Mouse (Mus musculus) heart, postnatal 0 days (tissue): Measurements from ENCODE around the gene Xrcc2. TPM values are rescaled to one million over a fixed set of nuclear protein-coding genes. Genes with fewer than 3 reads are reported as not detected.
A peak's percentile ranks its signal among the peaks of the same experiment; 100 is the strongest.

Experiments
- ATAC-seq: fragments of 200-750 bp; cut with Nextera tagmentation; 2 replicates; pipeline ENCODE4 v1.8.0; 2017; ENCODE audit warnings: low read depth, moderate number of reproducible peaks, moderate library complexity; ENCODE audit not compliant: insufficient read depth
- DNase-seq: peaks from one replicate; pipeline ENCODE4 v3.0.0-alpha.2; 2016; ENCODE audit warnings: low spot score
- H3K27ac ChIP-seq: fragments of 300-500 bp; sonication (generic); 2 replicates; pipeline ENCODE4 v1.5.1; 2014; ENCODE audit warnings: low read depth, mild to moderate bottlenecking
- H3K27me3 ChIP-seq: fragments of 300-500 bp; sonication (generic); 2 replicates; pipeline ENCODE4 v1.6.1; 2014; ENCODE audit warnings: low read length, mixed read lengths; ENCODE audit not compliant: control insufficient read depth, insufficient read depth
- H3K36me3 ChIP-seq: fragments of 300-500 bp; sonication (generic); replicated peaks from 2 replicates; pipeline ENCODE4 v1.6.1; 2014; ENCODE audit warnings: low read length, mixed read lengths; ENCODE audit not compliant: control insufficient read depth, insufficient read depth
- H3K4me1 ChIP-seq: fragments of 300-500 bp; sonication (generic); 2 replicates; pipeline ENCODE4 v1.6.1; 2014; ENCODE audit warnings: antibody characterized with exemption; ENCODE audit not compliant: control insufficient read depth, insufficient read depth
- H3K4me2 ChIP-seq: fragments of 300-500 bp; sonication (generic); 2 replicates; pipeline ENCODE4 v1.6.1; 2014; ENCODE audit warnings: low read depth, mild to moderate bottlenecking, low read length, moderate library complexity
- H3K4me3 ChIP-seq: fragments of 300-500 bp; sonication (generic); 2 replicates; pipeline ENCODE4 v1.5.1; 2014; ENCODE audit warnings: low read depth, low read length
- H3K9ac ChIP-seq: fragments of 300-500 bp; sonication (generic); replicated peaks from 2 replicates; pipeline ENCODE4 v1.6.1; 2014; ENCODE audit warnings: low read depth, low read length, mixed read lengths
- H3K9me3 ChIP-seq: fragments of 300-500 bp; sonication (generic); replicated peaks from 2 replicates; pipeline ENCODE4 v1.6.1; 2016; ENCODE audit warnings: low read length; ENCODE audit not compliant: control insufficient read depth
- CTCF ChIP-seq: IDR thresholded peaks from 2 replicates; pipeline ENCODE4 v1.5.1; 2016; ENCODE audit warnings: antibody characterized with exemption, control low read depth, low read depth
- EP300 ChIP-seq: IDR thresholded peaks from 2 replicates; pipeline ENCODE4 v1.6.1; 2016; ENCODE audit warnings: antibody characterized with exemption, low read depth
- WGBS: fragments of 180-500 bp; shearing (Covaris S2); extraction: QIAGEN DNeasy Blood & Tissue Kit; methylation state at CpG from one replicate; pipeline ENCODE4 v1.1.7; 2014; 5-methylcytosine and 5-hydroxymethylcytosine counted together
- polyA plus RNA-seq: library from polyadenylated mRNA; unstranded; fragments of >200 nt; fragmentation: Nextera tagmentation; extraction: Ambion mirVana; gene quantifications from 2 replicates; pipeline ENCODE4 v1.2.1, GENCODE M21; 2015
- total RNA-seq: library from RNA; depleted of rRNA; stranded (reverse); fragments of >200 nt; gene quantifications from 2 replicates; pipeline ENCODE4 v1.2.3, GENCODE M21; 2014; ENCODE audit warnings: low replicate concordance

The Xrcc2 gene
- total and polyA plus RNA-seq, 2 experiments from 2014 or later, result 3.3 to 7.3 TPM

- H3K4me1 ChIP-seq, result no peaks in the 10 kb centered on the region
- no peak overlapping the region for H3K9ac ChIP-seq
- no peaks in the 10 kb centered on the region for H3K36me3 ChIP-seq
- no peaks in the 10 kb centered on the region for H3K27me3 ChIP-seq
- no peak for ATAC-seq
- H3K4me2 ChIP-seq, result no peak overlapping the region
- TF ChIP-seq CTCF (no peak), EP300 (no peak)
- no peak overlapping the region for H3K27ac ChIP-seq
- DNase-seq, result no peak
- WGBS, result 84% methylated on average over 9 of the region's 9 CpGs
- H3K4me3 ChIP-seq, result no peak overlapping the region
- H3K9me3 ChIP-seq, result no peaks in the 10 kb centered on the region
Measured at GRCm38 (mm10) chr5:25666684-25667083, 38.9 kb downstream of the Xrcc2 start.

GRCm38 (mm10) chr5:25666108-25666507 lies 39.5 kb downstream of the Xrcc2 start:
- TF ChIP-seq CTCF (no peak), EP300 (no peak)
- no peak for DNase-seq
- ATAC-seq, result no peak
- WGBS, result 56% methylated on average over 4 of the region's 4 CpGs
- Histone ChIP-seq H3K9me3 (no peaks in the 10 kb centered on the region), H3K4me1 (no peaks in the 10 kb centered on the region), H3K27me3 (no peaks in the 10 kb centered on the region), H3K27ac (no peak overlapping the region), H3K4me3 (no peak overlapping the region), H3K9ac (no peak overlapping the region), H3K36me3 (no peaks in the 10 kb centered on the region), H3K4me2 (no peak overlapping the region)

DNA sequence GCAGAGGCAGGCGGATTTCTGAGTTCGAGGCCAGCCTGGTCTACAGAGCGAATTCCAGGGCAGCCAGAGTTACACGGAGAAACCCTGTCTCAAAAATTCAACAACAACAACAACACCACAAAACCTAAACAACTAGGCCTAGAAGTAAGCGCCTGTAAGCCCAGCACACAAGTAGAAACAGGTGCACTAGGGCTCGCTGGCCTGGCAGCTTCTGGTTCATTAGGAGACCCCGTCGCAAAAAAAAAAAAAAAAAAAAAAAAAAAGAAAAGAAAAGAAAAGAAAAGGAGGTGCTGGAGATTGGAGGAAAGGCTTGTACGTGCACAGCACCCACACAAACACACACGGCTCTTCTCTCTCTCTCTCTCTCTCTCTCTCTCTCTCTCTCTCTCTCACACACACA lies 40.1 kb downstream of the Xrcc2 start:
- 84% methylated on average over 10 of the region's 10 CpGs for WGBS
- DNase-seq (no peak), ATAC-seq (no peak)
- no peak overlapping the region for H3K4me3 ChIP-seq
- H3K4me1 ChIP-seq, result no peaks in the 10 kb centered on the region
- H3K27me3 ChIP-seq, result no peaks in the 10 kb centered on the region
- no peaks in the 10 kb centered on the region for H3K36me3 ChIP-seq
- H3K9me3 ChIP-seq, result no peaks in the 10 kb centered on the region
- no peak overlapping the region for H3K27ac ChIP-seq
- no peak overlapping the region for H3K9ac ChIP-seq
- no peak overlapping the region for H3K4me2 ChIP-seq
- TF ChIP-seq CTCF, result no peak
- TF ChIP-seq EP300, result no peak

- ATAC-seq (no peak), DNase-seq (no peak)
- 77% methylated on average over 2 of the region's 2 CpGs for WGBS
- Histone ChIP-seq H3K4me1 (no peaks in the 10 kb centered on the region), H3K4me2 (no peak overlapping the region), H3K9ac (no peak overlapping the region), H3K27ac (no peak overlapping the region), H3K4me3 (no peak overlapping the region), H3K36me3 (no peaks in the 10 kb centered on the region), H3K27me3 (no peaks in the 10 kb centered on the region), H3K9me3 (no peaks in the 10 kb centered on the region)
- TF ChIP-seq CTCF, result no peak
- TF ChIP-seq EP300, result no peak
Measured at GRCm38 (mm10) chr5:25663165-25663564, 42.5 kb downstream of the Xrcc2 start.

- 7% methylated on average over 14 of the region's 14 CpGs for WGBS
- no peak for DNase-seq
- peak overlapping the region; percentile 9; the same call in 1 of the 2 replicates for H3K4me3 ChIP-seq
Measured at GRCm38 (mm10) chr5:25654578-25654987, 51.0 kb downstream of the Xrcc2 start.

DNA sequence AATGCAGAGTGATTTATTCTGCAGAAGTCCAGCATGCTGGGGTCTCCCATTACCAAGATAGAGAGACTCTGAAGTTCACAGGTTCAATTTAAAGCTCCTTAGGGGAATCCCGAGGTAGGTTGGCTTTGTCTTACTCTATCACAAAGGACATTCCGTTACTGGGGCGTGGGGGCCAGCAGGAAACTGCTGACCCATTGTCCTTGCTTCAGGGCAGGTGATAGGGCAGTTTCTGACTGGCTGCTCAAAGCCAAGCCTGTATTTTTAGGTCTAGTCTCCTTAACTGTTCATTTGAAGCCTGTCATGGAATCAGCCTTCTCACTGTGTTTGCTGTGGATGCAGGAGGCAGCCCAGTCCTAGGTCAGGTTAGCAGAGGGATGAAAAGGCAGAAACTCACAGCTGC lies 52.2 kb downstream of the Xrcc2 start:
- no peaks in the 10 kb centered on the region for H3K4me1 ChIP-seq
- H3K4me2 ChIP-seq, result no peak overlapping the region
- no peak overlapping the region for H3K4me3 ChIP-seq
- no peak overlapping the region for H3K9ac ChIP-seq
- 44% methylated on average over 3 of the region's 3 CpGs for WGBS
- H3K9me3 ChIP-seq, result no peaks in the 10 kb centered on the region
- ATAC-seq (no peak), DNase-seq (no peak)
- H3K36me3 ChIP-seq, result no peaks in the 10 kb centered on the region
- no peak overlapping the region for H3K27ac ChIP-seq
- TF ChIP-seq EP300 (no peak), CTCF (no peak)
- H3K27me3 ChIP-seq, result no peaks in the 10 kb centered on the region

More at GRCm38 (mm10) chr5:25654578-25654987, 51.0 kb downstream of the Xrcc2 start:
- Histone ChIP-seq H3K4me2 (peak overlapping the region; percentile 43), H3K27me3 (no peaks in the 10 kb centered on the region), H3K36me3 (no peaks in the 10 kb centered on the region), H3K27ac (no peak overlapping the region), H3K4me1 (no peaks in the 10 kb centered on the region), H3K9me3 (no peaks in the 10 kb centered on the region), H3K9ac (peak overlapping the region; percentile 2; the same call in 1 of the 2 replicates)
- ATAC-seq, result no peak
- no peak for TF ChIP-seq CTCF
- no peak for TF ChIP-seq EP300
